Mouse (Mus musculus) megakaryocyte, embryonic 14.5 days (primary cell): ENCODE measurements around the gene Espl1.

Experiments used
- FLI1 ChIP-seq: IDR thresholded peaks from 2 replicates; pipeline ENCODE4 v1.6.1; 2012; ENCODE audit warnings: low read length, inconsistent platforms, mixed read lengths
- GATA1 ChIP-seq: IDR thresholded peaks from 3 replicates; pipeline ENCODE4 v1.6.1; 2012; ENCODE audit warnings: mixed read lengths, low read length, inconsistent platforms, borderline replicate concordance

DNA sequence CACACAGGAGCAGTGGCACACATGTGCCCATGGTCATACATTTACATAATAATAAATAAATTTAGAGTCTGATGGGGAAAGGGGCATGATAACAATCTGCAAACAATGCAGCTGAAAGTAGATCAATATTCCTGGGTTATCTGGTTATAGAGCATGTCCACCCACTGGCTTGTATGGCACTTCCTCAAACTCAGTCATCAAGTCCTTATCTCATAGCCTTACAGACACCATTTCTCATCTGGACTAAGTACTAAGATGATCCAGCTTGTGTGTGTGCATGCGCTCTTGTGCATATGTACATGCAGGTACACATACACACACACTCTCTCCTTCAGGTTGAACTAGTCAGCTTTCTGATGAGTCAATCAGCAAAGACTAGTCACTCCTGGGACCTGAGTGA lies 68.6 kb downstream of the Espl1 start:
- TF ChIP-seq GATA1 (no peak), FLI1 (no peak)
